Mouse (Mus musculus) MEL (cell line): ENCODE data around the gene Inava. TPM values are rescaled to one million over a fixed set of nuclear protein-coding genes. Genes with fewer than 3 reads are reported as not detected.

ENCODE experiments used
- DNase-seq: peaks from one replicate; pipeline ENCODE4 v3.0.0; 2011; ENCODE audit warnings: low read depth, low spot score
- H3K27ac ChIP-seq: 2 replicates; pipeline ENCODE4 v1.5.1; 2012; ENCODE audit warnings: low read depth, mild to moderate bottlenecking, control low read depth, low read length, moderate library complexity; ENCODE audit not compliant: control insufficient read depth
- H3K27me3 ChIP-seq, 2 experiments: fragments of 150-350 bp in 1 of 2; sonication (generic) in 1 of 2; 2 replicates each; pipeline ENCODE4 v1.6.1; 2012; ENCODE audit warnings: low read length in 2 of 2, mild to moderate bottlenecking in 2 of 2, improper control_type of control experiment in 1 of 2, moderate library complexity in 1 of 2; ENCODE audit not compliant: insufficient read depth in 2 of 2, control insufficient read depth in 1 of 2
- H3K36me3 ChIP-seq, 2 experiments: 2 replicates each; pipeline ENCODE4 v1.6.1; 2012 to 2014; ENCODE audit warnings: low read length in 2 of 2, improper control_type of control experiment in 1 of 2, inconsistent platforms in 1 of 2, mild to moderate bottlenecking in 1 of 2; ENCODE audit not compliant: insufficient read depth in 2 of 2, control insufficient read depth in 1 of 2
- H3K4me1 ChIP-seq, 2 experiments: fragments of 150-350 bp in 1 of 2; sonication (generic) in 1 of 2; 2 replicates each; pipeline ENCODE4 v1.6.1; 2012; ENCODE audit warnings: low read length in 2 of 2, improper control_type of control experiment in 1 of 2, mild to moderate bottlenecking in 1 of 2; ENCODE audit not compliant: insufficient read depth in 2 of 2, control insufficient read depth in 1 of 2
- H3K4me3 ChIP-seq, 2 experiments: fragments of 150-350 bp in 1 of 2; sonication (generic) in 1 of 2; 2 replicates each; pipeline ENCODE4 v1.5.1; 2012; ENCODE audit warnings: low read depth in 2 of 2, low read length in 2 of 2, mild to moderate bottlenecking in 2 of 2, moderate library complexity in 2 of 2, control low read depth in 1 of 2, improper control_type of control experiment in 1 of 2; ENCODE audit not compliant: control insufficient read depth in 1 of 2, insufficient read depth in 1 of 2
- H3K79me2 ChIP-seq: 2 replicates; pipeline ENCODE4 v1.6.1; 2012; ENCODE audit warnings: mild to moderate bottlenecking, low read length, moderate library complexity; ENCODE audit not compliant: control insufficient read depth, poor library complexity, insufficient read depth
- H3K9ac ChIP-seq: 2 replicates; pipeline ENCODE4 v1.6.1; 2012; ENCODE audit warnings: low read depth, mild to moderate bottlenecking, control low read depth, low read length, moderate library complexity; ENCODE audit not compliant: control insufficient read depth, poor library complexity, severe bottlenecking
- H3K9me3 ChIP-seq: fragments of 150-350 bp; sonication (generic); replicated peaks from 2 replicates; pipeline ENCODE4 v1.6.1; 2012; ENCODE audit warnings: mild to moderate bottlenecking, low read length, improper control_type of control experiment, moderate library complexity; ENCODE audit not compliant: insufficient read depth
- BHLHE40 ChIP-seq: IDR thresholded peaks from 2 replicates; pipeline ENCODE4 v1.6.1; 2012; ENCODE audit warnings: low read depth, mild to moderate bottlenecking, inconsistent platforms, low read length, improper control_type of control experiment, borderline replicate concordance
- CHD1 ChIP-seq: IDR thresholded peaks from 2 replicates; pipeline ENCODE4 v1.6.1; 2012; ENCODE audit warnings: low read depth, mild to moderate bottlenecking, inconsistent platforms, low read length, improper control_type of control experiment
- CHD2 ChIP-seq: IDR thresholded peaks from 2 replicates; pipeline ENCODE4 v1.6.1; 2011; ENCODE audit warnings: low read length, improper control_type of control experiment
- CTCF ChIP-seq, 3 experiments: IDR thresholded peaks in 2 of 3; conservative IDR thresholded peaks in 1 of 3; 2 replicates each; pipeline ENCODE4 v1.5.1; 2011 to 2012; ENCODE audit warnings: low read length in 3 of 3, low read depth in 2 of 3, mild to moderate bottlenecking in 2 of 3, improper control_type of control experiment in 1 of 3, inconsistent platforms in 1 of 3, mixed read lengths in 1 of 3, moderate library complexity in 1 of 3; ENCODE audit not compliant: control insufficient read depth in 1 of 3, insufficient read depth in 1 of 3, poor library complexity in 1 of 3, severe bottlenecking in 1 of 3
- EP300 ChIP-seq, 2 experiments: IDR thresholded peaks; 2 replicates each; pipeline ENCODE4 v1.6.1; 2011; ENCODE audit warnings: improper control_type of control experiment in 2 of 2, low read length in 2 of 2, low read depth in 1 of 2, mild to moderate bottlenecking in 1 of 2
- ETS1 ChIP-seq: IDR thresholded peaks from 2 replicates; pipeline ENCODE4 v1.6.1; 2012; ENCODE audit warnings: low read depth, mild to moderate bottlenecking, inconsistent platforms, low read length, improper control_type of control experiment, moderate library complexity
- GABPA ChIP-seq: IDR thresholded peaks from 2 replicates; pipeline ENCODE4 v1.6.1; 2012; ENCODE audit warnings: low read depth, mild to moderate bottlenecking, inconsistent platforms, low read length, improper control_type of control experiment, moderate library complexity
- HCFC1 ChIP-seq: IDR thresholded peaks from 2 replicates; pipeline ENCODE4 v1.6.1; 2012; ENCODE audit warnings: low read depth, mild to moderate bottlenecking, inconsistent platforms, low read length, improper control_type of control experiment, moderate library complexity
- JUND ChIP-seq: IDR thresholded peaks from 2 replicates; pipeline ENCODE4 v1.6.1; 2011; ENCODE audit warnings: low read depth, mild to moderate bottlenecking, improper control_type of control experiment, low read length
- MAFK ChIP-seq: IDR thresholded peaks from 2 replicates; pipeline ENCODE4 v1.6.1; 2011; ENCODE audit warnings: low read depth, mild to moderate bottlenecking, low read length, improper control_type of control experiment, borderline replicate concordance
- MAX ChIP-seq: IDR thresholded peaks from 2 replicates; pipeline ENCODE4 v1.6.1; 2011; ENCODE audit warnings: low read length, improper control_type of control experiment
- MAZ ChIP-seq: IDR thresholded peaks from 2 replicates; pipeline ENCODE4 v1.6.1; 2012; ENCODE audit warnings: low read depth, mild to moderate bottlenecking, inconsistent platforms, low read length, improper control_type of control experiment
- MXI1 ChIP-seq: IDR thresholded peaks from 2 replicates; pipeline ENCODE4 v1.6.1; 2011; ENCODE audit warnings: mild to moderate bottlenecking, low read depth, low read length, improper control_type of control experiment
- MYB ChIP-seq: IDR thresholded peaks from 2 replicates; pipeline ENCODE4 v1.6.1; 2011; ENCODE audit warnings: mild to moderate bottlenecking, low read depth, low read length, improper control_type of control experiment
- MYC ChIP-seq: IDR thresholded peaks from 2 replicates; pipeline ENCODE4 v1.6.1; 2011; ENCODE audit warnings: low read depth, mild to moderate bottlenecking, low read length, improper control_type of control experiment, moderate library complexity
- NELFE ChIP-seq: IDR thresholded peaks from 2 replicates; pipeline ENCODE4 v1.6.1; 2011; ENCODE audit warnings: low read depth, low read length, improper control_type of control experiment
- NRF1 ChIP-seq: IDR thresholded peaks from 2 replicates; pipeline ENCODE4 v1.6.1; 2014; ENCODE audit warnings: low read depth, mild to moderate bottlenecking, inconsistent platforms, low read length, improper control_type of control experiment, moderate library complexity; ENCODE audit not compliant: poor library complexity, insufficient read depth, severe bottlenecking
- POLR2AphosphoS2 ChIP-seq: IDR thresholded peaks from 2 replicates; pipeline ENCODE4 v1.6.1; 2011; ENCODE audit warnings: low read length, improper control_type of control experiment
- POLR2AphosphoS5 ChIP-seq: IDR thresholded peaks from 2 replicates; pipeline ENCODE4 v1.6.1; 2012; ENCODE audit warnings: low read depth, borderline replicate concordance, mild to moderate bottlenecking, inconsistent platforms, low read length, moderate library complexity, mixed read lengths
- RCOR1 ChIP-seq: IDR thresholded peaks from 2 replicates; pipeline ENCODE4 v1.6.1; 2012; ENCODE audit warnings: low read depth, mild to moderate bottlenecking, inconsistent platforms, low read length, improper control_type of control experiment
- SMC3 ChIP-seq: IDR thresholded peaks from 2 replicates; pipeline ENCODE4 v1.6.1; 2011; ENCODE audit warnings: low read depth, low read length, improper control_type of control experiment
- TAL1 ChIP-seq: IDR thresholded peaks from 2 replicates; pipeline ENCODE4 v1.6.1; 2012; ENCODE audit warnings: mild to moderate bottlenecking, inconsistent platforms, low read length, moderate library complexity, mixed read lengths
- TBP ChIP-seq: IDR thresholded peaks from 2 replicates; pipeline ENCODE4 v1.8.0; 2011; ENCODE audit warnings: low read depth, low read length, improper control_type of control experiment
- UBTF ChIP-seq: IDR thresholded peaks from 2 replicates; pipeline ENCODE4 v1.6.1; 2012; ENCODE audit warnings: low read depth, mild to moderate bottlenecking, inconsistent platforms, low read length, improper control_type of control experiment, moderate library complexity, borderline replicate concordance; ENCODE audit not compliant: insufficient read depth
- USF1 ChIP-seq: IDR thresholded peaks from 2 replicates; pipeline ENCODE4 v1.6.1; 2014; ENCODE audit warnings: low read depth, mild to moderate bottlenecking, inconsistent platforms, low read length, improper control_type of control experiment, moderate library complexity
- ZC3H11A ChIP-seq: IDR thresholded peaks from 2 replicates; pipeline ENCODE4 v1.6.1; 2012; ENCODE audit warnings: low read depth, mild to moderate bottlenecking, inconsistent platforms, low read length, improper control_type of control experiment
- ZKSCAN1 ChIP-seq: IDR thresholded peaks from 2 replicates; pipeline ENCODE4 v1.6.1; 2012; ENCODE audit warnings: low read depth, mild to moderate bottlenecking, inconsistent platforms, low read length, improper control_type of control experiment, moderate library complexity
- ZMIZ1 ChIP-seq: IDR thresholded peaks from 2 replicates; pipeline ENCODE4 v1.6.1; 2012; ENCODE audit warnings: low read depth, mild to moderate bottlenecking, inconsistent platforms, low read length, improper control_type of control experiment, moderate library complexity
- ZNF384 ChIP-seq: IDR thresholded peaks from 2 replicates; pipeline ENCODE4 v1.6.1; 2012; ENCODE audit warnings: low read depth, mild to moderate bottlenecking, inconsistent platforms, low read length, improper control_type of control experiment
- polyA plus RNA-seq, 2 experiments: library from polyadenylated mRNA; stranded (reverse) in 1 of 2; unstranded in 1 of 2; fragments of >175 nt in 1 of 2; fragments of >200 nt in 1 of 2; gene quantifications; 2 replicates each; pipeline versions ENCODE4 v1.2.1 to v1.2.4; 2012; ENCODE audit warnings: low replicate concordance in 2 of 2, low read depth in 1 of 2; ENCODE audit not compliant: insufficient read length in 2 of 2, insufficient read depth in 1 of 2, missing spikeins in 1 of 2
- total RNA-seq: library from RNA; depleted of rRNA; stranded (reverse); fragments of 300-350 nt; gene quantifications from 2 replicates; pipeline ENCODE4 v1.2.3, GENCODE M21; 2012

The Inava gene
- total and polyA plus RNA-seq, 3 experiments, result 0.12 to 0.65 TPM; not detected in 1

DNA sequence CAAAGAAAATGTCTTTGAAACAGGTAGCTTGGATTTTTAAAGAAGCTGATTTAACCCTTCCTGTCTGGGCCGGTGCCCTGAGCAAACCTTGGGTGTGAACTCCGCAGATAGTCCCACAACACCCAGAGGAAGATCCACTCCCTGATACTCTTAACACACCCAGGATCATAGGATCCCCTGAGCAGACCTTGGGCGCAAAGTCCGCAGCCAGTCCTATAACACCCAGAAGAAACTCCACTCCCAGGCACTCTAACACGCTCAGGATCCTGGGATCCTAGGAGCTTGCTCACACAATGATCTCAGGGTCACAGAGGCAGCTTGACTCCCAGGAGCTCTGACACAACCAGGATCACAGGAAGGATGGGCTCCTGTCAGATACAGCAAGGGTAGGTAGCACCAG is 44.0 kb downstream of the Inava start:
- H3K9ac ChIP-seq, result no peak overlapping the region
- no peaks in the 10 kb centered on the region for H3K9me3 ChIP-seq
- no peak for DNase-seq
- no peak overlapping the region for H3K4me3 ChIP-seq
- no peak overlapping the region for H3K27ac ChIP-seq
- peaks cover 0 to 3% of the 10 kb centered on the region in 2 experiments; a peak in 1 of 4 replicates for H3K36me3 ChIP-seq
- TF ChIP-seq UBTF, result no peak
- no peak for TF ChIP-seq MXI1
- TF ChIP-seq CHD1, result no peak
- TF ChIP-seq MAX, result no peak
- TF ChIP-seq ZC3H11A, result no peak
- TF ChIP-seq CTCF (IDR thresholded peaks at IDR 0.05 in 2 of 3, conservative IDR thresholded peaks at IDR 0.05 in 1 of 3; ENCODE audit: control insufficient read depth in 1 of 3, insufficient read depth in 1 of 3, low read depth in 2 of 3, low read length in 3 of 3, poor library complexity in 1 of 3, severe bottlenecking in 1 of 3), result no peak
- TF ChIP-seq GABPA, result no peak
- no peak for TF ChIP-seq USF1
- TF ChIP-seq MYC, result no peak
- no peak for TF ChIP-seq SMC3
- TF ChIP-seq MAFK, result no peak
- TF ChIP-seq ZMIZ1, result no peak
- TF ChIP-seq CHD2, result no peak
- no peak for TF ChIP-seq ZNF384
- TF ChIP-seq NRF1, result no peak
- no peak for TF ChIP-seq ZKSCAN1
- TF ChIP-seq POLR2AphosphoS5, result no peak
- TF ChIP-seq RCOR1, result no peak
- TF ChIP-seq MAZ, result no peak
- TF ChIP-seq, all 39 proteins: peak for 0
- Histone ChIP-seq H3K4me1 (peaks cover 2 to 8% of the 10 kb centered on the region in 2 experiments; a peak in 3 of 4 replicates), H3K27me3 (peaks cover 2% of the 10 kb centered on the region in 2 experiments; a peak in 1 of 4 replicates), H3K79me2 (no peaks in the 10 kb centered on the region)

GRCm38 (mm10) chr1:136179511-136180001 is 54.5 kb downstream of the Inava start:
- H3K27ac ChIP-seq, result peak overlapping the region; percentile 76
- DNase-seq, result peak; percentile 84
- H3K4me3 ChIP-seq, result peak overlapping the region in 1 of 2 experiments; percentile 9; a peak in 1 of 4 replicates
- no peak overlapping the region; the same call in 1 of the 2 replicates for H3K9ac ChIP-seq
- H3K4me1 ChIP-seq, result peaks cover 19 to 34% of the 10 kb centered on the region in 2 experiments
- no peaks in the 10 kb centered on the region for H3K27me3 ChIP-seq
- H3K36me3 ChIP-seq, result peaks cover 0 to 22% of the 10 kb centered on the region in 2 experiments; a peak in 2 of 4 replicates
- H3K79me2 ChIP-seq, result no peaks in the 10 kb centered on the region
- H3K9me3 ChIP-seq, result no peaks in the 10 kb centered on the region
- TF ChIP-seq TAL1 (peak; percentile 73), BHLHE40 (peak; percentile 82), NELFE (peak; percentile 35; the same call in 1 of the 2 replicates), MAX (peak; percentile 85), JUND (no peak), ETS1 (peak; percentile 86), GABPA (no peak), TBP (0 out of 2 replicates have a peak, but pooled peaks have one; percentile 35), CHD1 (peak; percentile 70; the same call in 1 of the 2 replicates), NRF1 (no peak), CTCF (IDR thresholded peaks at IDR 0.05 in 2 of 3, conservative IDR thresholded peaks at IDR 0.05 in 1 of 3; ENCODE audit: control insufficient read depth in 1 of 3, insufficient read depth in 1 of 3, low read depth in 2 of 3, low read length in 3 of 3, poor library complexity in 1 of 3, severe bottlenecking in 1 of 3) (no peak), CHD2 (no peak), POLR2AphosphoS5 (no peak), ZMIZ1 (0 out of 2 replicates have a peak, but pooled peaks have one; percentile 35), MAFK (peak; percentile 64; the same call in 1 of the 2 replicates), MYB (peak; percentile 55; the same call in 1 of the 2 replicates), HCFC1 (0 out of 2 replicates have a peak, but pooled peaks have one; percentile 23), EP300 (IDR thresholded peaks at IDR 0.05; ENCODE audit: low read depth in 1 of 2, low read length in 2 of 2) (peak; percentile 91 to 93), POLR2AphosphoS2 (no peak)
